Mouse (Mus musculus) heart, adult 11 months (tissue): ENCODE measurements at regions not wholly inside any gene's neighbourhood (a gene's known extent, or its start where the extent isn't known, plus 50 kb on each side); places are given as distances from the start of the nearest gene placed in this dataset.

Experiments used
- DNase-seq: peaks from one replicate; pipeline ENCODE4 v3.0.0; 2022

DNA sequence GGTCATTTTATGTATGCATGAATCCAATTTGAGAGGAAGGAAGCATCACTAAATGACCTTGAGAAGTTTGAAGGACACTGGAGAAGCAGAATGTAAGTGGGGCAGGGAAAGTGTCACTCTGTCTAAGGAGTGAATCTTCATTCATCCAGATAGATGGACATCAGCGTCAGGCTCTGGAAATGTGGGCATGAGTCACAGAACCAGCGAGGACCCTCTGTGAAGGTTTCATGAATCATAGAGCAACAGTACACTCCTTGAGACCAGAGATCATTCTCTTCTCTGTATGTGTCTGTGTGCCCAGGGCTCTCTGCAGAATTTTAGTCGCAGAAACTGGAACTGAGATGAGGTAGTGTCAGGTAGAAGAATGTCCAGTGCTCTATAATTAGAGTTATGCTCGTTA, 62.4 kb upstream of the Lypd6 start:
- DNase-seq, result no peak

DNA sequence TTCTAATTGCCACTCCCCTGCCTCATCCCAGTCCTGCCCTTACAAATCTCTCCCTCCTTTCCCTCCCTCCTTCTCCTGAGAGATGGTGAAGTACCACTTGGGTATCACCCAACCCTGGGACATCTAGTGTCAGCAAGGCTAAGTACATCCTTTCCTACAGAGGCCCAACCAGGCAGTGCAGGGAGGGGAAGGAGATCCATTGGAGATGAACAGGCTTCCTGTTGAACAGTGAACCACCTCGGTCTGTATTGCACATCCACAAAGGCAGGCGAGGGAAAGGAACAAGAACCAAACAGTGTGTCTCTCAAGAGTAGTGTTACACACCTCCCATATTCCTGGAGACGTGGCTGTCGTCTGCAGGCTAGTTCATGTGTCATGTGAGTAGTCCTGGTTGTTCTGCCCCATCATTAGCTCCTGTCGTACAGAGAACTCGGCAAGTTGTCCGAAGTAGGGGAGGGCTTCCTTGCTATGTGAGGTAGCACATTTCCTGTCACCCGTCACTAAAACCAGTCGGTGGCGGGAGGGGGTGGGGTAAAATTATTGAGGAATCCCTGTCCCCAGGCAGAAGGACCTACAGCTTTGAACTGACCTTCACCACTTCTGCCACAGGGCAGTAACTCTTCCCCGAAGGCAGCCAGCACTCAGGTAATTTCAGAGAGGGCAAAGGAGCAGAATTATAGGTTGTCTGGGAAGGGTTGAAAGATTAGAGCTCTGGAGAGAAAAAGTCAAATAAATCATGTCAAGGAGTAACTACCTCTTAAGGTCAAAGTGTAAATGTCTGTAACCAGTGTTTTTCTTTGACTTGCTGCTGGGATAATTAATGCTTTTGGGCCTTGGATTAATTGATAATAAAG, 61.3 kb upstream of the Lypd6 start:
- DNase-seq, result peak; percentile 58

DNA sequence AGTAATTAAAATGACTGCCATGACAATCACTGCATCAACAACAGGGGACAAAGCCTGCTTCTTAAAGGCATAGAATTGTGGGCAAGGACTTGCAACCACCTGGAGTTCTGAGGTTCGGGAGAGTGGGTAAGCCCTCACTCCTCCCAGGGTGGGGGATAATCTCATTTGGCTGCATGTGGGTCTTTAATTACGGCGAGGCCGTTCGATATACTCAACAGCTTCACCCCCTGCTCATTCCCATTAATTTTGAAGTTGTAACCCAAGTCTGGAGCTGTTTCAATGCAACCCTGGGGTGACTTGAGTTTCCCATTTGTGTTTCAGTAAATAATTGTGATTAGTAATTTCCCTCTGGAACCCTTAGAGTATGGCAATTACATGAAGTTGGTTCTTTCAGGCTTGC, 57.9 kb upstream of the Lypd6 start:
- peak; percentile 59 for DNase-seq

DNA sequence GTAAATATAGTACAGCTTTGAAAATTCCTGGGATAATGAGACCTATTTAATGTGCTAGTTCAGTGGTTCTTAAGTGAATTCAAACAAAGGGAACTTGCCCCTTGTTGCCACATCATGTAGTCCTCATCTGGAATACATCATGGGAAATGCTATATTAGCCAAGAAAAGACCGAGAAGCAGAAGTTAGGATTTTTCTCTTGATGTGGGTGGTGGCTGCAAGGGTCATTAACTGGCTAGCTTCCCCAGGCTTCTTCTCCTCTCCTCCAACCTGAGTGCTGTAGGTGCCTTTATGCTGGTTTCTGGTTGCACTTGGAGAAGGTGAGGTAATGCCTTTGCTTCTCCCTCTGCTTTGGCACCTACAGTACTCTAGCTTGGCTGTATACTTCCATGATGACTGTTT, 55.8 kb upstream of the Lypd6 start:
- peak; percentile 51 for DNase-seq

DNA sequence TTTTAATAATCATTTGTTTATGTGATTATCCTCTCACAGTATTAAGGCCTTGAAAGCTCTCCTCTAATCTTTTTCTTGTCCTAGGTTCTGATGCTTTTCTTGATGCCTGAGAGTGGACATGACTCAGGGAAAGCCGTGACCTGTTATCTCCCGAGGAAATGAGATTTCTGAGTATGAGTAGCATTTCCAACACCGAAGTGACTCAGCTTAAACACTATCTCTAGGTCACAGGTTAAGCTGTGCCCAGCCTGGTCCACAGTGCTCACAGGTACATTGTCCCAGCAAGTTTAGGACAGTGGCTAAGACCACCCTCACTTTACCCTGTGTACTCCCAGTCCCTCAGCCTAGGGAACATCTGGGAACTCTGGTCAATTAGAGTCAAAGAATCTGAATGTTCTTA, 53.9 kb upstream of the Lypd6 start:
- no peak for DNase-seq

DNA sequence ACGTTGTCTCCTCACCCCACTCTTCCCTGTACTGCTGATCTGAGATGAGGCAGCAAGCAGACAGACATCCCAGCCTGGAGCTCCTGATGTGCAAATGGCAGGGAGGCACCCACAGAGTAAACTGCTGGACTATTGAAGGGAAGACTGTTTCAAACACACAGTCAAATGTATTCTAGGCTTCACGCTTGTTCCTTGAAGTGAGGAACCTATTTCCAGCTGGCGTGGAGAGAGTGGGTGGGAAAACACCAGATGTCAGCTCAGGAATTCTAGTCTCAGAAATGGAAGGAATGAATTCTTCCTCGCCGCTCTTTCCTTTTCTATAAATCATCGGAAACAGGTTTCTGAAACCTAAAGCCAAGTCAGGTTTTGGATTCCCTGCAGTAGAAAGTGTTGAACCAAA, 53.0 kb upstream of the Lypd6 start:
- DNase-seq, result peak; percentile 2

DNA sequence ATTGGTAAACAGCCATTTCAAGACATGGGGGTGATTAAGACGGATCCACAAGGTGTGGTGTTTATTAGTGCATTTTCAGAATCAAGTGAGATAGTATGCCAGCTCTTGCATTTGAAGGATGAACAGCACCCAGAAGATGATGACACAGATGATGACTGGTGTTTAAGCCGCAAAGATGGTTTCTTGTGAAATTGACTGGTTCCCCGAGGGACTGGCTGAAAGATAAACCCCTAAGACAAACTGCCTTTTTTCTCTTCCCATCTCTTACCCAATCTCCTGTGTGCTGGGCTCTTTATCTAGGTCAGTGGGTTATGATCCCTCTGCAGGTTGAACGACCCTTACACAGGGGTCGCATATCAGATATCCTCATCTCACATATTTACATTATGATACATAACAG, 52.3 kb upstream of the Lypd6 start:
- peak; percentile 35 for DNase-seq

DNA sequence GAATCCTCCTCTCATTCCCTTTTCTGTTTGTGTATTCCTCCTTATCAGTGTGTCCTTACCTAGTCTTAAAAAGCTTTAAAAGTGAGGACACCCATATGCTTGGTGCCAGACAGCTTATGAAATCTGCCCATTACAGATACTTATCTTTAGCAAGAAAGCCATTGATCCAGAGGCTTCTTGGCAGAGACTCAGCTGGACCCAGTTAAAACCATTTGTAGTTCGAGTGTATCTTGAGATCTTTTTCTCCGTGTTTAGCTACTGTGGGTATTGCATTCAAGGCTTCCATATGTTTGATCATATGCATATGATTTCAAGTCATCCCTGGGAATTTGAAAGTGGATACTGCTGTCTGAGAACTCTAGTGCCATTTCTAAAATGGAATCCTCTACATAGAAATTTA, 51.5 kb upstream of the Lypd6 start:
- DNase-seq, result peak; percentile 1
